Mouse (Mus musculus): ENCODE measurements around the gene A430078G23Rik. TPM values are rescaled to one million over a fixed set of nuclear protein-coding genes. Genes with fewer than 3 reads are reported as not detected.
A peak's percentile ranks its signal among the peaks of the same experiment; 100 is the strongest.

Gene A430078G23Rik
- polyA plus RNA-seq, 1 experiment, result not detected

DNA sequence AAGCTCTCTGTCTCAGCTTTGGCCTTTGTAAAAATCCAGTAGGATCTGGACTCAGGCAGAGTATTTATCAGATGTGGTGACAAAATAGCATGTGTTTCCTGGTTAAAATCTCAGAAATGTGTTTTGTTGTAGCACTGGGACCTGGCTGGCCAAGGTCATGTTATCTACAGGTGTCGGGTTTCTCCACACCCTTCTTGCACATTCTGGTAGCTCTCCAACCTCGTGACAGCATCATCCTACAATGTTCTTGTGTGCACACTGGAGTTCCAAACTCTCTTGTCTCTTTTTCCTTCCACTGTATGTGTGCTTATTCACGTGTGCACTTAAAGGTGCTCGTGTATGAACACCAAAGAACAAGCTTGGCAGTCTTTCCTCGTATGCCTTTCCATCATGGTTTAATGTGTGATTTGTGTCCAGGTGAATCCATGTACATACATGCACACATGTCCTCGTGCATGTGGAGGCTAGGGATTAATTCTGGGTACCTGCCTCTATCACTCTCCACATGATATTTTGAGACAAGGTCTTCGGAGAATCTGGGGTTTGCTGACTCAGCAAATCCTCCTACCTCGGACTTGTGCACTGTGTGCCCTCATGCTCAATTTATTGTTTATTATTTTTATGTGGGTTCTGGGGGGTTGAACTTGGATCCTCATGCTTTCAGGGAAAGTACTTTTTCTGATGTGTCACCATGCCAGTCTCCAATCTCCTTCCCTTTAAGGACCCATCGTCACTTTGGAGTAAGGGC is 35.5 kb downstream of the A430078G23Rik start:
- no peak for TF ChIP-seq POLR2A (IDR thresholded peaks at IDR 0.05; ENCODE audit: borderline replicate concordance, insufficient read depth, low read length)
- TF ChIP-seq CTCF (IDR thresholded peaks at IDR 0.05; ENCODE audit: borderline replicate concordance, insufficient read depth, low read depth, low read length), result no peak
- 67% methylated on average over 9 of the region's 9 CpGs for WGBS
- H3K27me3 ChIP-seq (ENCODE audit: control insufficient read depth, insufficient read depth, low read length), result no peaks in the 10 kb centered on the region
- DNase-seq, result no peak
- H3K27ac ChIP-seq (ENCODE audit: insufficient read depth, low read length), result no peak overlapping the region
- peaks cover under 1% of the 10 kb centered on the region; the same call in 1 of the 2 replicates for H3K4me1 ChIP-seq (ENCODE audit: control insufficient read depth, insufficient read depth, low read length)
- no peak overlapping the region for H3K4me3 ChIP-seq (replicated peaks; ENCODE audit: insufficient read depth, low read depth, low read length)

DNA sequence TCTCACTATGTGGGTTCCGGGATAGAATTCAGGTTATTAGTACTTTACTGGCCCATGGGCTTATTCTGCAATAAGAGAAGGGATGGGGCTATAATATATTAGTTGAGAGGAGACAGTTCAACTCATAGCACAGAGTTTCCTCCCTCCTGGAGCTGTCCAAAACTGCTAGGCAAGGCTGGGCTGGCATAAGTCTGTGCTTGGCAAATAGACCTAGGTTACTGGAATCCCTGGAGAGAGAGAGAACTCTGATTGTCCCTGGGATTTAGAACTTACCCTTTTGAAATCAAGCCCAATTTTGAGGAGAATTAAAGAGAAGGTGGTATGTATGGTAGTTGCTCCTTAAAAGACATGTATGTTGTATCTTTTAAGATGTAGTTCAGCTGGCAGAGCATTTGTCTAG is 36.3 kb downstream of the A430078G23Rik start:
- DNase-seq, result no peak
- Histone ChIP-seq H3K27ac (ENCODE audit: insufficient read depth, low read length) (no peak overlapping the region), H3K27me3 (ENCODE audit: control insufficient read depth, insufficient read depth, low read length) (no peaks in the 10 kb centered on the region), H3K4me1 (ENCODE audit: control insufficient read depth, insufficient read depth, low read length) (peaks cover 4% of the 10 kb centered on the region; the same call in 1 of the 2 replicates), H3K4me3 (replicated peaks; ENCODE audit: insufficient read depth, low read depth, low read length) (no peak overlapping the region)
- WGBS, result 94% methylated on average over 1 of the region's 1 CpGs
- TF ChIP-seq CTCF (IDR thresholded peaks at IDR 0.05; ENCODE audit: borderline replicate concordance, insufficient read depth, low read depth, low read length) (no peak), POLR2A (IDR thresholded peaks at IDR 0.05; ENCODE audit: borderline replicate concordance, insufficient read depth, low read length) (no peak)

DNA sequence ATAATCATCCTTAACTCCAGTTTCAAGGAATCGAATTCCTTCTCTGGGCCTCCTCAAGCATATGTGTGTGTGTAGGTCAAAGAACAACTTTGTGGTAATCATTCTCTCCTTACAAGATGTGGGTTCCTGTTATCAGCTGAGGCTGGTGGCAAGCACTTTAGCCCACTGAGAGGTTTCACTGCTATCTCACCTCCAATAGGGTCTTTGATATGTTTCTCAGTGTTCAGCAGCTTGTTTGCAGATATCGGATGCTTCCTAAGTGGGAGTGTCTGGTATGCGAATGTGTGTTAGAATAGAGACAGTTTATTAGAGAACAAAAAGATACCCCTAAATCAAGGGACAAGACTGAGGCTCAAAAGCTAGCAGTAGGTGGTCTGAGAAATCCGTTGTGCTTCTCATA is 39.1 kb downstream of the A430078G23Rik start:
- WGBS, result 39% methylated on average over 4 of the region's 4 CpGs
- peak overlapping the region; percentile 94 for H3K4me3 ChIP-seq (replicated peaks; ENCODE audit: insufficient read depth, low read depth, low read length)
- H3K27ac ChIP-seq (ENCODE audit: insufficient read depth, low read length), result no peak overlapping the region
- H3K4me1 ChIP-seq (ENCODE audit: control insufficient read depth, insufficient read depth, low read length), result peaks cover 4% of the 10 kb centered on the region; the same call in 1 of the 2 replicates
- DNase-seq, result no peak
- TF ChIP-seq CTCF (IDR thresholded peaks at IDR 0.05; ENCODE audit: borderline replicate concordance, insufficient read depth, low read depth, low read length) (no peak), POLR2A (IDR thresholded peaks at IDR 0.05; ENCODE audit: borderline replicate concordance, insufficient read depth, low read length) (no peak)
- no peaks in the 10 kb centered on the region for H3K27me3 ChIP-seq (ENCODE audit: control insufficient read depth, insufficient read depth, low read length)

DNA sequence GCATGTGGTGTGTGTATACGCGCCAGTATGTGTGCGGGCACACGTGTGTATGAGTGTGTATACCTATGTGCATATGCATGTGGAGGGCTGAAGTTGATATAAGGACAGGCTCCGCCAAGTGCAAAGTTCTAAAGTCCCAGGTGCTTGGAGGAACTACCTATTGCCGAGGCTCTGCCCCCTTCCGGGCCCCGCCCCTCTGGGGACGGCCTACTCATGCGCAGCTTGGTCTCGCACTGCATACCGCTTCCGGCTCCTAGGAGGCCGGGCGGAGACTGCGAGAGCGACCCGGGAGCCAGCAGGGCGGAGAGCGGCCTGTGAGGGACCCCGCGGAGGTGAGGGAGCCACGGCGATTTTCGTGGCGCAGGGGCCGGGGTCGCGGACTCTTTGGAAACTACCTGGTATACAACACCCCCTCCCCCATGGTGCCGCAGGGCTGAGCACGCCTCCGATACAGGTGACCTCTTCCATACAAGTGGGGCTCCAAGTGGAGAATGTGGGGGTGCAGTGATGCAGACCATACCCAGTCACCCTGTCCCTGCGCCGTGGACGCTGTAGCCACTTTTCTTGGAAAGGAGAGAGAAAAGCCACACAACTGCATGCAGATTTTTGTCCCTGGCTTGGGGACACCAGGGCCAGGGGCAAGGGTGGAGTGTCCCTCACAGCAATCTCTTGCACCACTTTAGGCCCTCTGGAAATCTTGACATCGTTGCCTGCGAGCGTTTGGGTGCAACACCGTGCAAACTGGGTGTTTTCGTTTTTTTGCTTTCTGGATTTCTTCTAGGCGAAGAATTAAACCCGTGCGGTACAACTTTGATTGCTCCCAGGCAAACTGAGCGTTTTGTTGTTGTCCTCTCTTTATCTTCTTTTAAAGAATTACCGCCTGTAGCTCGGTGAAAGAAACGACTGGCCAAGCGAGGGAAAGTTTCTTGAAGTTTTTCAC is 39.8 kb downstream of the A430078G23Rik start, which contains the start of gene Arhgef18:
Gene Arhgef18 (plus strand): TSS at position 236 of the 940 bp plus-strand sequence.
- Histone ChIP-seq H3K27ac (ENCODE audit: insufficient read depth, low read length) (no peak within 1 kb of the TSS), H3K4me1 (ENCODE audit: control insufficient read depth, insufficient read depth, low read length) (peaks cover 4% of the 10 kb centered on the region; the same call in 1 of the 2 replicates), H3K4me3 (replicated peaks; ENCODE audit: insufficient read depth, low read depth, low read length) (peak within 1 kb of the TSS; percentile 94), H3K27me3 (ENCODE audit: control insufficient read depth, insufficient read depth, low read length) (no peaks in the 10 kb centered on the region)
- 1% methylated on average over 48 of the region's 48 CpGs for WGBS
- TF ChIP-seq POLR2A (IDR thresholded peaks at IDR 0.05; ENCODE audit: borderline replicate concordance, insufficient read depth, low read length) (peak; percentile 62; the same call in 1 of the 2 replicates), CTCF (IDR thresholded peaks at IDR 0.05; ENCODE audit: borderline replicate concordance, insufficient read depth, low read depth, low read length) (no peak)
- DNase-seq, result peak; percentile 84 to 85

DNA sequence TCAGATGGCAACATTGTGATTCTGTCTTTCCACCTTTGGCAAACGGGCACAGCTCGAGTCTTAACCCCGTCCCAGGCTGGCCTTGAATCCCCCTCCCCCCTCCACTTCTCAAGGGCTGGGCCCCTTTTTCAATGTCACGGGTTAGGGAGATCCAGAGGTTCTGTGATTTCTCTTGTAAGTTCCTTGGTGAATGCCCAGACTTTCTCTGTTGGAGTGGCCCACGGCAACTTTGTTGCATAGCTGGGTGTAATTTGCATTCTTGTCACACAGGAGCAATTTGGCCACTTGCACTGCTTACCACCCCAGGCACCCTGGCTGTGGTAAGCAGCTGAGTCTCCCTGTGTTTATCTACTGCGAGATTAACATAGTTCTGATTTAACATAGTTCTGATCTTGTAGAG is 41.4 kb downstream of the A430078G23Rik start:
- H3K27me3 ChIP-seq (ENCODE audit: control insufficient read depth, insufficient read depth, low read length), result no peaks in the 10 kb centered on the region
- peaks cover 4% of the 10 kb centered on the region; the same call in 1 of the 2 replicates for H3K4me1 ChIP-seq (ENCODE audit: control insufficient read depth, insufficient read depth, low read length)
- peak in 1 of 2 experiments; percentile 17 for DNase-seq
- 38% methylated on average over 6 of the region's 6 CpGs for WGBS
- no peak overlapping the region for H3K27ac ChIP-seq (ENCODE audit: insufficient read depth, low read length)
- H3K4me3 ChIP-seq (replicated peaks; ENCODE audit: insufficient read depth, low read depth, low read length), result no peak overlapping the region
- TF ChIP-seq POLR2A (IDR thresholded peaks at IDR 0.05; ENCODE audit: borderline replicate concordance, insufficient read depth, low read length), result no peak
- no peak for TF ChIP-seq CTCF (IDR thresholded peaks at IDR 0.05; ENCODE audit: borderline replicate concordance, insufficient read depth, low read depth, low read length)

DNA sequence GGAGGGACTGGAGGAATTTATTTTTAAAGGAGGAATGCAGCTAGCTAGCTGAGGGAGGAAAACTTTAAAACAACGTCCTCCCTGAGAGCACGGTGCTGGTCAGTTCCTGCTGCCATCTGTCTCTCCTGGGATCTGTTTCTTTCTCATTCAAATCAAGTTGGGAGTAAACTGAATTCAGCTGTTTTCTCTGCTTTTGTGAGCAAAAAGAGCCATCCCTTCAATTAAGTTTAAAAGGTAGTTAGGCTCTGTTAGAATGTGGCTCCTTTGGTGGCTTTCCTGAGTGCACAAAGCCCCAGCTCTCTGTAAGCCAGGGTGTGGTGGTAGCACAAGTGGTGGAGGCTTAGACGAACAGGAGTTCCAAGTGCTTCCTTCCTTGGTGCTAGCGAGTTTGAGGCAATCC is 42.0 kb downstream of the A430078G23Rik start:
- H3K27ac ChIP-seq (ENCODE audit: insufficient read depth, low read length), result no peak overlapping the region
- WGBS, result 32% methylated on average over 4 of the region's 4 CpGs

DNA sequence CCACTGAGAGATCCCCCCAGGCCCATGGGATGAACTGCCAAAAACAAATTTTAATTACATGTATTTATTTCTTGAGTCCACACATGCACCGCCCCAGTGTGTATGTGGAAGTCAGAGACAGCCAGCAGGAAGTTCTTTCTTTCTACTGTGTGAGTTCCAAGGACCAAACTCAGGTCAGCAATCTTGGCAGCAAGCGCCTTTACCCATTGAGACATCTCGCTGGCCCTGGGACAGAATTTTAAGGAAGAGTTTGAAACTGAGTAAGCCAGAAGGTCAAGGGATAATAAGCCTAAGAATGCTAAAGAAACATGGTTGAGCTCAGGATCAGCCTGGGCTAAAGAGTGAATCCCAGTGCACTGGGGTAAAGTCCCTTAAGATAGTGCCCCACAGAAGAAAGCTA is 44.4 kb downstream of the A430078G23Rik start:
- WGBS, result 67% methylated on average over 3 of the region's 3 CpGs
- H3K4me1 ChIP-seq (ENCODE audit: control insufficient read depth, insufficient read depth, low read length), result peaks cover 4% of the 10 kb centered on the region; the same call in 1 of the 2 replicates
- DNase-seq, result no peak
- no peaks in the 10 kb centered on the region for H3K27me3 ChIP-seq (ENCODE audit: control insufficient read depth, insufficient read depth, low read length)
- H3K4me3 ChIP-seq (replicated peaks; ENCODE audit: insufficient read depth, low read depth, low read length), result no peak overlapping the region
- TF ChIP-seq POLR2A (IDR thresholded peaks at IDR 0.05; ENCODE audit: borderline replicate concordance, insufficient read depth, low read length) (no peak), CTCF (IDR thresholded peaks at IDR 0.05; ENCODE audit: borderline replicate concordance, insufficient read depth, low read depth, low read length) (no peak)
- no peak overlapping the region for H3K27ac ChIP-seq (ENCODE audit: insufficient read depth, low read length)

More for the DNA sequence above, 42.0 kb downstream of the A430078G23Rik start:
- H3K4me3 ChIP-seq (replicated peaks; ENCODE audit: insufficient read depth, low read depth, low read length), result no peak overlapping the region
- no peak for DNase-seq
- no peaks in the 10 kb centered on the region for H3K27me3 ChIP-seq (ENCODE audit: control insufficient read depth, insufficient read depth, low read length)
- TF ChIP-seq POLR2A (IDR thresholded peaks at IDR 0.05; ENCODE audit: borderline replicate concordance, insufficient read depth, low read length) (no peak), CTCF (IDR thresholded peaks at IDR 0.05; ENCODE audit: borderline replicate concordance, insufficient read depth, low read depth, low read length) (no peak)
- H3K4me1 ChIP-seq (ENCODE audit: control insufficient read depth, insufficient read depth, low read length), result peaks cover 4% of the 10 kb centered on the region; the same call in 1 of the 2 replicates
